Mouse (Mus musculus): ENCODE results near the gene Magix. TPM values are rescaled to one million over a fixed set of nuclear protein-coding genes. Genes with fewer than 3 reads are reported as not detected.
A peak's percentile ranks its signal among the peaks of the same experiment; 100 is the strongest.
"Not testable (repeated sequence)": the region's sequence is repeated elsewhere in the genome, so short reads cannot be mapped to it uniquely, and the experiment has no call there.

The Magix gene
- polyA plus RNA-seq, 1 experiment from 2014 or later, result 0.68 TPM

DNA sequence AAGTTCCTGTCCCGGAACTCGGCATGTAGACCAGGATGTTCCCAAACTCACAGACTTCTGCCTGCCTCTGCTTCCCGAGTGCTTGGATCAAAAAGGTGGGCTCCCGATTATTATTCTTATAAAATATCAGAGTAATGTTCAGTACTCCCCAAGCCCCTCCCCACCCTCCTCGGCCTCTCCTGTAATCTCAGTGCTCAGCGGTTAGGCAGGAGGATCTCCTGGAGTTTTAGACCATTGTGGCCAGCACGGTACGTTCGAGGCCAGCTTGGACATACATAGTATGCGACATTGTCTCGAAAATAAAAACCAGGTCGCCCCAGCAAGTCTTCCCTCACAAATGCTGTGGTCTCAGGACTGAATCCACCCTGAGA, 32.7 kb upstream of the Magix start:
- H3K9ac ChIP-seq, result peak overlapping the region; percentile 26; the same call in 1 of the 2 replicates
- WGBS, result 28% methylated on average over 6 of the region's 12 CpGs
- H3K27ac ChIP-seq, result not testable (repeated sequence)

GRCm38 (mm10) chrX:7696954-7697381, 15.9 kb upstream of the Magix start, which contains the start of gene Gpkow:
TSS of gene Gpkow (plus strand) at chrX:7697131.
- peak within 1 kb of the TSS; percentile 55 for H3K9ac ChIP-seq
- peak within 1 kb of the TSS; percentile 63 for H3K4me2 ChIP-seq
- WGBS, result 19% methylated on average over 33 of the region's 33 CpGs
- H3K4me3 ChIP-seq (replicated peaks), result peak within 1 kb of the TSS; percentile 62
- H3K4me1 ChIP-seq, result peaks cover 7% of the 10 kb centered on the region; the same call in 1 of the 2 replicates
- no peak within 1 kb of the TSS for H3K27ac ChIP-seq
- H3K27me3 ChIP-seq, result no peaks in the 10 kb centered on the region
- H3K36me3 ChIP-seq, result peaks cover 25% of the 10 kb centered on the region; the same call in 1 of the 2 replicates
- peak; percentile 97 for ATAC-seq (replicated peaks; ENCODE audit: low FRiP score)
- no peaks in the 10 kb centered on the region for H3K9me3 ChIP-seq (replicated peaks)

More for the DNA sequence above, 32.7 kb upstream of the Magix start:
- peak overlapping the region; percentile 42 for H3K4me3 ChIP-seq (replicated peaks)
- H3K36me3 ChIP-seq; H3K27me3 ChIP-seq; ATAC-seq (replicated peaks; ENCODE audit: low FRiP score); H3K9me3 ChIP-seq (replicated peaks); H3K4me1 ChIP-seq: not testable (repeated sequence)
- peak overlapping the region; percentile 56 for H3K4me2 ChIP-seq

- H3K27me3 ChIP-seq, result no peaks in the 10 kb centered on the region
- H3K9me3 ChIP-seq (replicated peaks), result no peaks in the 10 kb centered on the region
- peak; percentile 40 for ATAC-seq (replicated peaks; ENCODE audit: low FRiP score)
- H3K36me3 ChIP-seq, result peaks cover 20% of the 10 kb centered on the region; the same call in 1 of the 2 replicates
- H3K9ac ChIP-seq, result no peak overlapping the region
- WGBS, result 32% methylated on average over 6 of the region's 6 CpGs
- peak overlapping the region; percentile 43 for H3K4me2 ChIP-seq
- peaks cover 7% of the 10 kb centered on the region; the same call in 1 of the 2 replicates for H3K4me1 ChIP-seq
- H3K27ac ChIP-seq, result no peak overlapping the region
- peak overlapping the region; percentile 62 for H3K4me3 ChIP-seq (replicated peaks)
These were observed 15.5 kb upstream of the Magix start for GRCm38 (mm10) chrX:7696520-7696919.

GRCm38 (mm10) chrX:7692862-7693261, 11.8 kb upstream of the Magix start:
- Histone ChIP-seq H3K36me3 (no peaks in the 10 kb centered on the region), H3K4me3 (replicated peaks) (no peak overlapping the region), H3K27ac (no peak overlapping the region), H3K27me3 (no peaks in the 10 kb centered on the region), H3K9ac (no peak overlapping the region), H3K9me3 (replicated peaks) (no peaks in the 10 kb centered on the region), H3K4me2 (no peak overlapping the region), H3K4me1 (no peaks in the 10 kb centered on the region)
- no peak for ATAC-seq (replicated peaks; ENCODE audit: low FRiP score)
- WGBS, result 36% methylated on average over 4 of the region's 4 CpGs

DNA sequence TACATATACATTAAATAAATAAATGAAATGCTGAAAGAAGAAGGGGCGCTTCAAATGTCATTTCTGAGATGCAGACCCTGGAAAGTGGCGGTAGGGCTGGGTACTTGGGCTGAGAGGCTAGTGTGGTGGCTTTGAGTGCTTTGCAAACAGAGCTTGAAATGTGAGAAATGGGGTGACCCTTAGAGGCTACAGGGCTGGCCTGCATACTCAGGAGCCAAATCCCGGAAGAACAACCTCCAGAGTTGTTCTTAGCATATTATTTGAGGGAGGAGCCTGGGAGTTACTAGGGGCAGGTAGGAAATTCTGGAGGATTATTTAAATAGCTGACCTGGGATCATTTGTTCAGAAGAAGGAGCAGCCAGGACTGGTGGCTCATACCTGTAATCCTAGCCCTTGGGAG, 9.4 kb upstream of the Magix start:
- H3K36me3 ChIP-seq, result no peaks in the 10 kb centered on the region
- H3K9ac ChIP-seq, result no peak overlapping the region
- ATAC-seq (replicated peaks; ENCODE audit: low FRiP score), result no peak
- no peaks in the 10 kb centered on the region for H3K9me3 ChIP-seq (replicated peaks)
- no peak overlapping the region for H3K4me2 ChIP-seq
- no peaks in the 10 kb centered on the region for H3K27me3 ChIP-seq
- no peaks in the 10 kb centered on the region for H3K4me1 ChIP-seq
- WGBS, result 46% methylated on average over 3 of the region's 3 CpGs
- no peak overlapping the region for H3K27ac ChIP-seq
- H3K4me3 ChIP-seq (replicated peaks), result no peak overlapping the region

DNA sequence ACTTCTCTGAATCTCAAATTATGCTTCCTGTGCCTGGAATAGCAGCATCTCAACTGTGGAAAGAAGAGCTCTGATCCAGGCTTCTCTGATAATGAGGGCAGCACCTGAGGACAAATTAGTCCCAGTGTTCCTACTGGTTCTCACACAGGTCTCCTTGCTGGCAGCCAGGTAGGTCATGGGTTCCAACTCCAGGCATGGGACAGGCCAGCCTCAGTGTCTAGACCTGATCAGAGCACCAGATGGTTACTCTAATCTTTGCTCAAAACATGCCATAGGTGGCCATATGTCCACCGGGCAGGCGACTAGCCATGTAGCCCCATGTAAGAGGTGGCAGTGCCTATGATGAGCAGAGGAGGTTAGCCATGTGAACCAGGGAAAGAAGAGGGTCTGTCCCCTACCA, 7.3 kb upstream of the Magix start:
- Histone ChIP-seq H3K4me2 (no peak overlapping the region), H3K27ac (no peak overlapping the region), H3K9me3 (replicated peaks) (no peaks in the 10 kb centered on the region), H3K36me3 (no peaks in the 10 kb centered on the region), H3K4me1 (no peaks in the 10 kb centered on the region), H3K27me3 (no peaks in the 10 kb centered on the region), H3K4me3 (replicated peaks) (no peak overlapping the region), H3K9ac (no peak overlapping the region)
- 87% methylated on average over 2 of the region's 2 CpGs for WGBS
- no peak for ATAC-seq (replicated peaks; ENCODE audit: low FRiP score)

GRCm38 (mm10) chrX:7680057-7680412, 1.0 kb downstream of the Magix start:
- Histone ChIP-seq H3K4me3 (replicated peaks) (peak overlapping the region; percentile 36), H3K9ac (no peak overlapping the region), H3K27me3 (no peaks in the 10 kb centered on the region), H3K4me1 (peaks cover under 1% of the 10 kb centered on the region; the same call in 1 of the 2 replicates), H3K36me3 (no peaks in the 10 kb centered on the region), H3K4me2 (peak overlapping the region; percentile 59), H3K9me3 (replicated peaks) (no peaks in the 10 kb centered on the region), H3K27ac (no peak overlapping the region)
- peak; percentile 47 for ATAC-seq (replicated peaks; ENCODE audit: low FRiP score)
- 18% methylated on average over 12 of the region's 12 CpGs for WGBS

GRCm38 (mm10) chrX:7679405-7680056, 1.5 kb downstream of the Magix start:
- no peaks in the 10 kb centered on the region for H3K9me3 ChIP-seq (replicated peaks)
- peaks cover 5% of the 10 kb centered on the region; the same call in 1 of the 2 replicates for H3K4me1 ChIP-seq
- H3K4me3 ChIP-seq (replicated peaks), result peak overlapping the region; percentile 36
- H3K27ac ChIP-seq, result no peak overlapping the region
- H3K27me3 ChIP-seq, result no peaks in the 10 kb centered on the region
- H3K36me3 ChIP-seq, result no peaks in the 10 kb centered on the region
- peak overlapping the region; percentile 59 for H3K4me2 ChIP-seq
- H3K9ac ChIP-seq, result no peak overlapping the region
- WGBS, result 14% methylated on average over 27 of the region's 27 CpGs
- ATAC-seq (replicated peaks; ENCODE audit: low FRiP score), result peak; percentile 95

- H3K4me2 ChIP-seq, result peak overlapping the region; percentile 59; the same call in 1 of the 2 replicates
- H3K36me3 ChIP-seq, result no peaks in the 10 kb centered on the region
- H3K4me1 ChIP-seq, result peaks cover 11% of the 10 kb centered on the region
- H3K4me3 ChIP-seq (replicated peaks), result no peak overlapping the region
- no peaks in the 10 kb centered on the region for H3K27me3 ChIP-seq
- no peak overlapping the region for H3K27ac ChIP-seq
- H3K9ac ChIP-seq, result no peak overlapping the region
- 48% methylated on average over 3 of the region's 3 CpGs for WGBS
- no peak for ATAC-seq (replicated peaks; ENCODE audit: low FRiP score)
- H3K9me3 ChIP-seq (replicated peaks), result no peaks in the 10 kb centered on the region
These were observed 2.1 kb downstream of the Magix start for GRCm38 (mm10) chrX:7678986-7679385.

DNA sequence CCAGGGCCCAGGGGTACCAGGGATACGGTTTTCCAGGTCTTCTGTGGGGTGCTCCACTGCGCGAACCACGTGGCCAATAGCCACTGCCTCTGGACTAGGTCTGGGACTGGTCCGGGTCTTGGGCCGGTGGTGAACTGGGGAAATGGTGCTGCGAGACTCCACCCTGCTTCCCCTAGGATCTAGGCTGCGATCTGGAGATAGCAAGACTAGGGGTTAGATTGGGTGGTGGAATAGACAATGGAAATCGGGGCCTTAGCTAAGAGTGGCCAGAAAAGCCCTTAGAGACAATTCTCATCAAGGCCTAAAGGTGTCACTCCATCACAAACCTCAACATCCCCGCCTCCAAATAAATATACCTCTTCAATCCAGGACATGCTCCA, 6.1 kb downstream of the Magix start:
- Histone ChIP-seq H3K4me1 (peaks cover 27% of the 10 kb centered on the region), H3K36me3 (no peaks in the 10 kb centered on the region), H3K27ac (peak overlapping the region; percentile 87), H3K4me3 (replicated peaks) (peak overlapping the region; percentile 32), H3K9ac (peak overlapping the region; percentile 26; the same call in 1 of the 2 replicates), H3K4me2 (peak overlapping the region; percentile 61), H3K9me3 (replicated peaks) (no peaks in the 10 kb centered on the region), H3K27me3 (no peaks in the 10 kb centered on the region)
- no peak for ATAC-seq (replicated peaks; ENCODE audit: low FRiP score)
- 36% methylated on average over 10 of the region's 10 CpGs for WGBS

DNA sequence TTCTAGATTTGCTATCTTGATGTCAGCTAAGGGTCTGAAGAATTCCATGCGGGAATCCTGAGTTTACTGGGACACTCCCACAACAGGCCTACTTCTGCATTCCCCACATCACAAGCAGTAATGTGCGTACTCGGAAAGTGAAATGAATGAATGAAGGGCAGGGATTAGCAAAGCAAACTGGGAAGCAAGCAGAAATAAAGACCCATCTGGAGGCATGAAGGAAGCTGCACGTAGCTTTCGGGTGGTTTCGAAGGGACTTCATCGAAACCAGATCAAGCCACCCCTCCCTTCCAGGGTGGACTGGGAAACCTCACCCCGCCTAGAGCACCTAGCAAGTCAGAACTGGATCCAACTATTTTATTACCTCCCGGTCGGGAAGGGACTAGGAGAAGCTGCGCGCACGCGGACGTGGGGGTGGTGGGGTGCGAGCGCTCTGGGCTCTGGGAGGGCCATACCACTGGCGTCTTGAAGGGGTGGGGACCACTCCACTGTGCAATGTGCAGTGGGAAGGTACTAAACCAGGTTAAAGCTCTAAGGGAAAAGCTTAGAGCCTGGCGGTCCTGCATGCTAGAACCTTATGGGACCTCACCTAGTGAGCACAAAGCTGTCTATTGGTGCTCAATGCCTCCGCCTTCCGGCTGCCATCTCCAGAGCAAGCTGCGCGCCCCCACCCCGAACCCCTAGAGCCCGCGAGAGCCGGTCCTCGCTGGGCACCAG, 6.6 kb downstream of the Magix start:
- WGBS, result 29% methylated on average over 28 of the region's 28 CpGs
- H3K4me1 ChIP-seq, result peaks cover 27% of the 10 kb centered on the region
- H3K36me3 ChIP-seq, result no peaks in the 10 kb centered on the region
- no peaks in the 10 kb centered on the region for H3K27me3 ChIP-seq
- H3K4me3 ChIP-seq (replicated peaks), result peak overlapping the region; percentile 32
- peak overlapping the region; percentile 87 for H3K27ac ChIP-seq
- H3K4me2 ChIP-seq, result peak overlapping the region; percentile 61
- H3K9ac ChIP-seq, result peak overlapping the region; percentile 26; the same call in 1 of the 2 replicates
- ATAC-seq (replicated peaks; ENCODE audit: low FRiP score), result peak; percentile 44
- H3K9me3 ChIP-seq (replicated peaks), result no peaks in the 10 kb centered on the region

- peak; percentile 27 for ATAC-seq (replicated peaks; ENCODE audit: low FRiP score)
- Histone ChIP-seq H3K9ac (no peak overlapping the region), H3K27me3 (no peaks in the 10 kb centered on the region)
These were observed 7.3 kb downstream of the Magix start for GRCm38 (mm10) chrX:7673578-7674281.

More at GRCm38 (mm10) chrX:7673578-7674281, 7.3 kb downstream of the Magix start:
- Histone ChIP-seq H3K9me3 (replicated peaks) (no peaks in the 10 kb centered on the region), H3K4me2 (peak overlapping the region; percentile 61), H3K4me3 (replicated peaks) (peak overlapping the region; percentile 32), H3K36me3 (0 out of 2 replicates have a peak, but pooled peaks cover 5% of the 10 kb centered on the region), H3K27ac (peak overlapping the region; percentile 87), H3K4me1 (peaks cover 27% of the 10 kb centered on the region)
- 26% methylated on average over 12 of the region's 12 CpGs for WGBS
